Mouse (Mus musculus): Measurements from ENCODE around the gene Cbll1.
"Not testable (repeated sequence)": the region's sequence is repeated elsewhere in the genome, so short reads cannot be mapped to it uniquely, and the experiment has no call there.

Cbll1 gene

GRCm38 (mm10) chr12:31498936-31499313, 491 bp downstream of the Cbll1 start:
- in situ Hi-C loops (cut with MboI, MseI), result loop anchor here (10.0 kb wide), 1 partner anchor 124 kb away; no protein-coding TSS in a partner anchor

- in situ Hi-C loops (cut with MboI, MseI), result no loop called here
Observed at GRCm38 (mm10) chr12:31486431-31486830, 13.0 kb downstream of the Cbll1 start.

- in situ Hi-C loops (cut with MboI, MseI), result not testable (repeated sequence)
Observed at GRCm38 (mm10) chr12:31478182-31478581, 21.2 kb downstream of the Cbll1 start.

- in situ Hi-C loops (cut with MboI, MseI), result no loop called here
Observed at GRCm38 (mm10) chr12:31462615-31463014, 36.8 kb downstream of the Cbll1 start.

GRCm38 (mm10) chr12:31461371-31461770, 38.0 kb downstream of the Cbll1 start:
- in situ Hi-C loops (cut with MboI, MseI), result no loop called here

GRCm38 (mm10) chr12:31460270-31460669, 39.1 kb downstream of the Cbll1 start:
- in situ Hi-C loops (cut with MboI, MseI), result not testable (repeated sequence)

GRCm38 (mm10) chr12:31458474-31458873, 40.9 kb downstream of the Cbll1 start:
- in situ Hi-C loops (cut with MboI, MseI), result loop anchor here (10.0 kb wide), 1 partner anchor 344 kb away; no protein-coding TSS in a partner anchor

GRCm38 (mm10) chr12:31456271-31456670, 43.1 kb downstream of the Cbll1 start:
- in situ Hi-C loops (cut with MboI, MseI), result loop anchor here (10.0 kb wide), 1 partner anchor 341 kb away; no protein-coding TSS in a partner anchor

GRCm38 (mm10) chr12:31449341-31449740, 50.1 kb downstream of the Cbll1 start:
- in situ Hi-C loops (cut with MboI, MseI), result no loop called here

GRCm38 (mm10) chr12:31444827-31445226, 54.6 kb downstream of the Cbll1 start:
- in situ Hi-C loops (cut with MboI, MseI), result no loop called here

GRCm38 (mm10) chr12:31444131-31444546, 55.3 kb downstream of the Cbll1 start:
- in situ Hi-C loops (cut with MboI, MseI), result no loop called here

- in situ Hi-C loops (cut with MboI, MseI), result no loop called here
Observed at GRCm38 (mm10) chr12:31439612-31440011, 59.8 kb downstream of the Cbll1 start.

GRCm38 (mm10) chr12:31437791-31438190, 61.6 kb downstream of the Cbll1 start:
- in situ Hi-C loops (cut with MboI, MseI), result no loop called here

All from T-helper 1 cell (primary cell).